Mouse (Mus musculus) liver, embryonic 15.5 days (tissue): ENCODE data around the gene Phxr2. TPM values are rescaled to one million over a fixed set of nuclear protein-coding genes. Genes with fewer than 3 reads are reported as not detected.

Experiments used
- ATAC-seq: fragments of 200-750 bp; cut with Nextera tagmentation; 2 replicates; pipeline ENCODE4 v1.8.0; 2017; ENCODE audit warnings: moderate number of reproducible peaks, mild to moderate bottlenecking, moderate library complexity; ENCODE audit not compliant: insufficient read depth
- H3K27ac ChIP-seq: fragments of 300-500 bp; sonication (generic); replicated peaks from 2 replicates; pipeline ENCODE4 v1.5.1; 2015; ENCODE audit warnings: mild to moderate bottlenecking, inconsistent platforms
- H3K27me3 ChIP-seq: fragments of 300-500 bp; sonication (generic); 2 replicates; pipeline ENCODE4 v1.6.1; 2015; ENCODE audit warnings: mild to moderate bottlenecking, inconsistent platforms
- H3K36me3 ChIP-seq: fragments of 300-500 bp; sonication (generic); replicated peaks from 2 replicates; pipeline ENCODE4 v1.6.1; 2015; ENCODE audit warnings: moderate library complexity, mild to moderate bottlenecking, inconsistent platforms
- H3K4me1 ChIP-seq: fragments of 300-500 bp; sonication (generic); replicated peaks from 2 replicates; pipeline ENCODE4 v1.6.1; 2015; ENCODE audit warnings: inconsistent platforms
- H3K4me2 ChIP-seq: fragments of 300-500 bp; sonication (generic); 2 replicates; pipeline ENCODE4 v1.6.1; 2015; ENCODE audit warnings: moderate library complexity, mild to moderate bottlenecking, inconsistent platforms
- H3K4me3 ChIP-seq: fragments of 300-500 bp; sonication (generic); replicated peaks from 2 replicates; pipeline ENCODE4 v1.5.1; 2015; ENCODE audit warnings: mild to moderate bottlenecking, inconsistent platforms
- H3K9ac ChIP-seq: fragments of 300-500 bp; sonication (generic); 2 replicates; pipeline ENCODE4 v1.6.1; 2015; ENCODE audit warnings: moderate library complexity, mild to moderate bottlenecking, inconsistent platforms
- H3K9me3 ChIP-seq: fragments of 300-500 bp; sonication (generic); replicated peaks from 2 replicates; pipeline ENCODE4 v1.6.1; 2016; ENCODE audit warnings: inconsistent platforms
- WGBS: fragments of 180-500 bp; shearing (Covaris S2); methylation state at CpG from one replicate; pipeline ENCODE4 v1.1.7; 2015; ENCODE audit warnings: mixed read lengths; ENCODE audit not compliant: insufficient replicate concordance; 5-methylcytosine and 5-hydroxymethylcytosine counted together
- polyA plus RNA-seq: library from polyadenylated mRNA; unstranded; fragments of >200 nt; fragmentation: Nextera tagmentation; extraction: Ambion mirVana; gene quantifications from 2 replicates; pipeline ENCODE4 v1.2.1, GENCODE M21; 2015

Phxr2 gene
- polyA plus RNA-seq, 1 experiment from 2014 or later = not detected

GRCm38 (mm10) chr10:99116237-99116632 is 9.9 kb downstream of the Phxr2 start:
- 70% methylated on average over 8 of the region's 8 CpGs for WGBS
- Histone ChIP-seq H3K4me3 (no peak overlapping the region), H3K9ac (no peak overlapping the region), H3K9me3 (no peaks in the 10 kb centered on the region), H3K4me2 (no peak overlapping the region), H3K27me3 (no peaks in the 10 kb centered on the region), H3K4me1 (peaks cover 9% of the 10 kb centered on the region; the same call in 1 of the 2 replicates), H3K27ac (no peak overlapping the region), H3K36me3 (no peaks in the 10 kb centered on the region)
- no peak for ATAC-seq

GRCm38 (mm10) chr10:99115471-99116236 is 10.5 kb downstream of the Phxr2 start:
- WGBS = 45% methylated on average over 18 of the region's 18 CpGs
- H3K4me2 ChIP-seq = no peak overlapping the region
- H3K36me3 ChIP-seq = no peaks in the 10 kb centered on the region
- H3K4me1 ChIP-seq = peaks cover 9% of the 10 kb centered on the region; the same call in 1 of the 2 replicates
- H3K27me3 ChIP-seq = no peaks in the 10 kb centered on the region
- no peaks in the 10 kb centered on the region for H3K9me3 ChIP-seq
- ATAC-seq = no peak
- no peak overlapping the region for H3K9ac ChIP-seq
- no peak overlapping the region for H3K27ac ChIP-seq
- H3K4me3 ChIP-seq = no peak overlapping the region

- no peak overlapping the region for H3K27ac ChIP-seq
- H3K4me2 ChIP-seq = no peak overlapping the region
- 67% methylated on average over 8 of the region's 8 CpGs for WGBS
- H3K4me1 ChIP-seq = peaks cover 9% of the 10 kb centered on the region; the same call in 1 of the 2 replicates
- no peak for ATAC-seq
- no peak overlapping the region for H3K9ac ChIP-seq
- H3K9me3 ChIP-seq = no peaks in the 10 kb centered on the region
- peaks cover 8% of the 10 kb centered on the region for H3K36me3 ChIP-seq
- H3K4me3 ChIP-seq = no peak overlapping the region
- H3K27me3 ChIP-seq = no peaks in the 10 kb centered on the region
Measured at GRCm38 (mm10) chr10:99114295-99114694, 11.8 kb downstream of the Phxr2 start.

DNA sequence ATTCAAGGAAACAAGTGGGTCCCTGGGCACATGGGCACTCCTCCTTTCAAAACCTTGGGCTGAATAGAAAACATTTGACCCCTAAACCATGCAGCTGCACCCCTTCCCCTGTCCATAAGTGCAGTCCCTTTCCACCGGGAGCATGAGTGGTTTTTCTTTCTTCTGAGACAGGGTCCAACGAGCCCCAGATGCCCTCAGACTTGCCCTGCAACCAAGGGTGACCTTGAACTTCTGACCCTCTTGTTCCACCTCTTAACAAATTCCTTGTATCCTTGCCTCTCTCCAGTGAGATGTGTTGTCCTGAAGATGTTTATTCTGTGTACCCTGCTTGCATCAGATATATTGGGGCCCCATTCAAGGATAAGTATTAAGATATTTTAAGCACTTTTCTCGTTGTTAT is 12.6 kb downstream of the Phxr2 start:
- H3K36me3 ChIP-seq = peaks cover 10% of the 10 kb centered on the region
- no peak overlapping the region for H3K4me3 ChIP-seq
- no peak for ATAC-seq
- no peaks in the 10 kb centered on the region for H3K9me3 ChIP-seq
- H3K9ac ChIP-seq = no peak overlapping the region
- no peaks in the 10 kb centered on the region for H3K27me3 ChIP-seq
- H3K4me2 ChIP-seq = no peak overlapping the region
- peaks cover 13% of the 10 kb centered on the region for H3K4me1 ChIP-seq
- no peak overlapping the region for H3K27ac ChIP-seq
- 55% methylated on average over 3 of the region's 3 CpGs for WGBS

GRCm38 (mm10) chr10:99108431-99108982 is 17.6 kb downstream of the Phxr2 start:
- H3K9ac ChIP-seq = peak overlapping the region; percentile 91
- H3K27me3 ChIP-seq = no peaks in the 10 kb centered on the region
- H3K27ac ChIP-seq = no peak overlapping the region
- H3K9me3 ChIP-seq = no peaks in the 10 kb centered on the region
- H3K4me3 ChIP-seq = peak overlapping the region; percentile 95
- peak overlapping the region; percentile 95 for H3K4me2 ChIP-seq
- H3K4me1 ChIP-seq = peaks cover 20% of the 10 kb centered on the region
- no peak; the same call in 1 of the 2 replicates for ATAC-seq
- 48% methylated on average over 12 of the region's 12 CpGs for WGBS
- peaks cover 10% of the 10 kb centered on the region for H3K36me3 ChIP-seq

GRCm38 (mm10) chr10:99107964-99108363 is 18.2 kb downstream of the Phxr2 start, which contains the start of gene Galnt4:
Galnt4 (plus strand) TSS chr10:99108159.
- Histone ChIP-seq H3K27ac (peak within 1 kb of the TSS; percentile 84), H3K36me3 (peaks cover 10% of the 10 kb centered on the region), H3K9ac (peak within 1 kb of the TSS; percentile 91), H3K4me2 (peak within 1 kb of the TSS; percentile 95), H3K4me1 (peaks cover 20% of the 10 kb centered on the region), H3K9me3 (no peaks in the 10 kb centered on the region), H3K27me3 (no peaks in the 10 kb centered on the region), H3K4me3 (peak within 1 kb of the TSS; percentile 95)
- under 1% methylated on average over 22 of the region's 22 CpGs for WGBS
- ATAC-seq = peak; percentile 79

GRCm38 (mm10) chr10:99106703-99107631 is 19.2 kb downstream of the Phxr2 start, which contains the start of gene Poc1b:
Poc1b (plus strand) TSS chr10:99107036.
- H3K9me3 ChIP-seq = no peaks in the 10 kb centered on the region
- H3K4me1 ChIP-seq = peaks cover 20% of the 10 kb centered on the region
- H3K4me2 ChIP-seq = peak within 1 kb of the TSS; percentile 95
- peaks cover 10% of the 10 kb centered on the region for H3K36me3 ChIP-seq
- H3K4me3 ChIP-seq = peak within 1 kb of the TSS; percentile 95
- peak within 1 kb of the TSS; percentile 91 for H3K9ac ChIP-seq
- WGBS = under 1% methylated on average over 103 of the region's 106 CpGs
- H3K27me3 ChIP-seq = no peaks in the 10 kb centered on the region
- ATAC-seq = peak; percentile 89
- peak within 1 kb of the TSS; percentile 84 for H3K27ac ChIP-seq

DNA sequence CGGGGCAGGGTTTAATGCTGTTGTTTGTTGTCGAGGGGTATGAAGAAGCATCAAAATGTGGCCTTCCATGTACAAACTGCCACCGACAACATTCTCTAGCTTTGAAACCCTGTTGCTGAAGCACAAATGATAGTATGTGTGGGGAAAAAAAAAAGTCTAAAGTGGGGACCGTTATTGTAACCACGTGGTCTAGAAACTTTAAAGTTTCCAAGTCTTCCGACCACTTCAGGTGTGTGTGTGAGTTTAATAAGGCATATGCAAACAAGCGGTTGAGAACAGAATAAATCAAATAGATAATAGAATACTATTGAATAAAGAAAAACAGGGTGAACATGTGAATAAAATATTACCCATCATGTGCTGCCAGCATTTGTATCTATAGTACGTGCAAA is 19.8 kb downstream of the Phxr2 start:
- ATAC-seq = no peak

GRCm38 (mm10) chr10:99105522-99105921 is 20.6 kb downstream of the Phxr2 start:
- WGBS = 74% methylated on average over 3 of the region's 3 CpGs
- H3K27me3 ChIP-seq = no peaks in the 10 kb centered on the region
- no peak overlapping the region; the same call in 1 of the 2 replicates for H3K4me3 ChIP-seq
- H3K4me1 ChIP-seq = peaks cover 17% of the 10 kb centered on the region
- no peak overlapping the region for H3K9ac ChIP-seq
- no peaks in the 10 kb centered on the region for H3K9me3 ChIP-seq
- peak overlapping the region; percentile 95 for H3K4me2 ChIP-seq
- peaks cover 10% of the 10 kb centered on the region for H3K36me3 ChIP-seq
- no peak for ATAC-seq
- H3K27ac ChIP-seq = no peak overlapping the region

More for the DNA sequence above, 19.8 kb downstream of the Phxr2 start:
- Histone ChIP-seq H3K4me2 (peak overlapping the region; percentile 95), H3K4me1 (peaks cover 18% of the 10 kb centered on the region), H3K27ac (peak overlapping the region; percentile 84), H3K4me3 (peak overlapping the region; percentile 95), H3K27me3 (no peaks in the 10 kb centered on the region), H3K36me3 (peaks cover 10% of the 10 kb centered on the region), H3K9me3 (no peaks in the 10 kb centered on the region), H3K9ac (peak overlapping the region; percentile 91)
- WGBS = 36% methylated on average over 8 of the region's 8 CpGs

- Histone ChIP-seq H3K9me3 (no peaks in the 10 kb centered on the region), H3K36me3 (no peaks in the 10 kb centered on the region), H3K4me3 (no peak overlapping the region), H3K4me1 (no peaks in the 10 kb centered on the region), H3K27me3 (no peaks in the 10 kb centered on the region), H3K9ac (no peak overlapping the region), H3K4me2 (no peak overlapping the region), H3K27ac (no peak overlapping the region)
- WGBS = 54% methylated on average over 10 of the region's 10 CpGs
- no peak for ATAC-seq
Measured at GRCm38 (mm10) chr10:99097374-99097773, 28.8 kb downstream of the Phxr2 start.
